Mouse (Mus musculus) C2C12 (cell line): Measurements from ENCODE around the gene Mob2. TPM values are rescaled to one million over a fixed set of nuclear protein-coding genes. Genes with fewer than 3 reads are reported as not detected.

Experiments used
- H3K27me3 ChIP-seq: one replicate; pipeline ENCODE4 v1.6.1; 2011; ENCODE audit not compliant: control insufficient read depth, insufficient read depth, insufficient read length
- H3K36me3 ChIP-seq: one replicate; pipeline ENCODE4 v1.6.1; 2011; ENCODE audit not compliant: control insufficient read depth, insufficient read depth
- H3K4me3 ChIP-seq: one replicate; pipeline ENCODE4 v1.5.1; 2011; ENCODE audit warnings: mild to moderate bottlenecking, control low read depth; ENCODE audit not compliant: poor library complexity, insufficient read depth, severe bottlenecking
- H3K79me2 ChIP-seq: one replicate; pipeline ENCODE4 v1.6.1; 2011; ENCODE audit not compliant: control insufficient read depth, insufficient read depth
- H3K79me3 ChIP-seq: one replicate; pipeline ENCODE4 v1.6.1; 2011; ENCODE audit warnings: low read depth, control low read depth
- H3ac ChIP-seq: one replicate; pipeline ENCODE3; 2011; ENCODE audit warnings: low read depth; ENCODE audit not compliant: control insufficient read depth, insufficient read length
- CEBPB ChIP-seq: IDR thresholded peaks from one replicate; pipeline ENCODE4 v1.6.1; 2011; ENCODE audit warnings: low read depth, mild to moderate bottlenecking, control low read depth, moderate library complexity
- CTCF ChIP-seq: IDR thresholded peaks from one replicate; pipeline ENCODE4 v1.5.1; 2011; ENCODE audit not compliant: control insufficient read depth, insufficient read depth, insufficient read length
- FOSL1 ChIP-seq: IDR thresholded peaks from one replicate; pipeline ENCODE4 v1.8.0; 2011; ENCODE audit warnings: mild to moderate bottlenecking, low read length; ENCODE audit not compliant: poor library complexity, insufficient read depth, severe bottlenecking
- MAX ChIP-seq: IDR thresholded peaks from one replicate; pipeline ENCODE4 v1.6.1; 2011; ENCODE audit warnings: mild to moderate bottlenecking, control low read depth
- MYOD1 ChIP-seq: IDR thresholded peaks from one replicate; pipeline ENCODE4 v1.6.1; 2011; ENCODE audit warnings: low read depth; ENCODE audit not compliant: control insufficient read depth, insufficient read length
- MYOG ChIP-seq: IDR thresholded peaks from one replicate; pipeline ENCODE4 v1.6.1; 2011; ENCODE audit not compliant: control insufficient read depth, insufficient read length; ENCODE audit errors: extremely low read depth
- USF1 ChIP-seq: IDR thresholded peaks from one replicate; pipeline ENCODE4 v1.6.1; 2011; ENCODE audit warnings: low read depth, mild to moderate bottlenecking, control low read depth, moderate library complexity
- polyA plus RNA-seq: library from polyadenylated mRNA; unstranded; fragments of >200 nt; fragmentation: generic; extraction: Trizol; gene quantifications from one replicate; pipeline ENCODE4 v1.2.1, GENCODE M21; 2012; ENCODE audit warnings: missing spikeins

Gene Mob2
- polyA plus RNA-seq, 1 experiment, result 27.5 TPM

DNA sequence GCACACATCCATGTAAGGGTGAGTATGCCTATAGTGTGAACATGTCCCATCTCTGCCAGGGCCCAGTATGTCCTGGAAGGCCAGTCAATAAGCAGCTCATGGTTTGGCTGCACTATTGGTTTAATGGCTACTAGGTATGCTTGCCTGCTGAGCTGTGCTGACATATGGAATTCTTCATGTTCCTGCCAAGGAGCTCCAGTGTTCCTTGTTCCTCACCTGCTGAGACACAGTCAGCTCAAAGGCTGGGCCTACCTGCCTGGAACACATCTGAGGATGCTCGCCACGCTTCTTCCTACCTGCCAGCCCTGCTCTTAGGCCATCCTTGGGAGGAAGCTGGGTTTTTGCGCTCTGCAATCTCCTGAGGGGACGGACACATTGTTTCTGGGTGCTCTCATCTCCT, 81.6 kb downstream of the Mob2 start:
- TF ChIP-seq CEBPB, result no peak
- no peak for TF ChIP-seq MYOG
- TF ChIP-seq FOSL1, result no peak
- no peak for TF ChIP-seq CTCF
- TF ChIP-seq USF1, result no peak
- TF ChIP-seq MAX, result no peak
- no peak for TF ChIP-seq MYOD1
- peaks cover 15% of the 10 kb centered on the region for H3K27me3 ChIP-seq
- H3ac ChIP-seq, result no peak overlapping the region
- H3K79me2 ChIP-seq, result no peaks in the 10 kb centered on the region
- no peaks in the 10 kb centered on the region for H3K36me3 ChIP-seq
- no peak overlapping the region for H3K4me3 ChIP-seq
- H3K79me3 ChIP-seq, result no peaks in the 10 kb centered on the region

DNA sequence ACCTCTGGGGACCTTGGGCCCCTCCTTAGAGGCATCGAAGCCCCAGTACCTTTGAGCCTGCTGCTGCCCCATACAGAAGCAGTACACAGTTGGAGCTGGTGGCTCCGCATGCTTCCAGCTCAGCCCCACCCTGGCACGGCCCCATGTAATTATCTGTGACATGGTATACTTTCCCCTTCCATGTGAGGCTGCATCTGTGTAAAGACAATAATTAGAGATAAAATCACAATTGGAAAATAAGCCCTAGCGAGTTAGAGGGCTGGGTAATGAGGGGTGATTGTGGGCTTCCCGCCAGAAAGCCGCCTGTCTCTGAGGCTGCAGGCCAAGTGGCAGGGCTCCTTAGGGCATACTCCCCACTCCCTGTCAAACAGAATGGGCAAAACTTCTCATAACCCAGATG, 82.9 kb downstream of the Mob2 start:
- Histone ChIP-seq H3K4me3 (no peak overlapping the region), H3K79me3 (no peaks in the 10 kb centered on the region), H3ac (no peak overlapping the region), H3K36me3 (no peaks in the 10 kb centered on the region), H3K27me3 (peaks cover 5% of the 10 kb centered on the region), H3K79me2 (no peaks in the 10 kb centered on the region)
- no peak for TF ChIP-seq CEBPB
- no peak for TF ChIP-seq MYOD1
- TF ChIP-seq CTCF, result no peak
- TF ChIP-seq USF1, result no peak

DNA sequence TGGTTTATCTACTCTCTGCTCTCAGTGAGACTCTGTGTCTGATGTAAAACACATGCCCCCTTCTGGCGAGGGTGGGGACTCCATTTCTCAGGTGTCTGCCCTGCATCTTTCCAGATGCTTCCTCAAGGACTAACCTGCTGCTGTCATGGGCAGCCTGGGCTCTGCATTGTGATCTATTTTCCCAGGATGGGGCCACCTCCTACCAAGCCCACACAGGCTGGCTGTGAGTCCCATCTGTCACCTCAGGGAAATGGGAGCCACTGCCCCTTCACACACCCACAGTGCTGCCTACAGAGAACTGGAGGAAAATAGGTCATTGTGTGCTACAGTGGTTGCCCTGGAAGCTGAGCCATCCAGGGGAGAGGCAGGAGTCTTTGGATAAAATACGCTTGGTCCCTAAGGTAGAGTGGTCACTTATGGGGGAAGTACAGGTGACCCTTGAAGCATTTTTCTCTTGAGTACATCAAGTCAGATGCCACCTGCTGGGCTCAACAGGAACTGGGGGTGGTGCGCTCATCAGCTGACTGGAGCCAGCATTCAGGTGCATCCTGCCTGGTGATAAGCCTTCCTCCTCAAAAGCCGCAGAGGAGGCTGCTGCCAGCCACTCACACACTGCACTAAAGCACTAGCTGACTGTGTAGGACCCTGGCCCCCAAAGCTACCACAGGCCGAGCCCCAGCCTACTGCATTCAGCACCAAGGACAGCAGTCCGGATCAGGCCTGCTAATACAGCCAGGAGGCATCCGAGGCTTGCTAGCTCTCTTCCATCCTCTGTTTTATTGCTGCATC, 87.8 kb downstream of the Mob2 start:
- no peaks in the 10 kb centered on the region for H3K79me2 ChIP-seq
- no peaks in the 10 kb centered on the region for H3K79me3 ChIP-seq
- H3K4me3 ChIP-seq, result no peak overlapping the region
- TF ChIP-seq FOSL1, result no peak
- TF ChIP-seq MAX, result no peak
- TF ChIP-seq USF1, result no peak
- TF ChIP-seq MYOG, result no peak
- no peak for TF ChIP-seq CTCF
- TF ChIP-seq MYOD1, result no peak
- TF ChIP-seq CEBPB, result no peak
- no peaks in the 10 kb centered on the region for H3K27me3 ChIP-seq
- no peaks in the 10 kb centered on the region for H3K36me3 ChIP-seq
- H3ac ChIP-seq, result no peak overlapping the region

DNA sequence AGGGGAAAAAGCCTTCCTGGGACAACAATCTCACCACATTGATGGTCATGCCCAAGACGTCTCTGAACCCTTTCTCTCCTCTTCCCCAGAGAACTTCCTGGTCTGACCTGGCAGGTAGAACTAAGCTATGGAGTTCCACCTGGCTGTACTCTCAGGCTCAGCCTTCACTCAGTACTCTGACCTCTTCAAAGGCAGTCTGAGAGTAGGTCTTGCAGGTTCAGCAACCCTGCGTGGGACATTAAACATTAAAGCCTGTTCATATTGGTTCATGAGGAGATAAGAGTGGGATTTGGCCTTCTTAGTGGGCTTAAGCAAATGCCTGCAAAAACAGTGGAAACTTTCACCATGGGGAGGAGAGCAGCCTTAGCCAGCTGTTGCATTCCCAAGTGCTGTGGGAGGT, 94.6 kb downstream of the Mob2 start:
- no peaks in the 10 kb centered on the region for H3K36me3 ChIP-seq
- H3K4me3 ChIP-seq, result no peak overlapping the region
- H3ac ChIP-seq, result no peak overlapping the region
- H3K27me3 ChIP-seq, result peaks cover 12% of the 10 kb centered on the region
- H3K79me2 ChIP-seq, result no peaks in the 10 kb centered on the region
- TF ChIP-seq MAX (no peak), FOSL1 (no peak), CTCF (no peak), MYOD1 (no peak), USF1 (no peak), CEBPB (no peak), MYOG (no peak)
- H3K79me3 ChIP-seq, result no peaks in the 10 kb centered on the region

DNA sequence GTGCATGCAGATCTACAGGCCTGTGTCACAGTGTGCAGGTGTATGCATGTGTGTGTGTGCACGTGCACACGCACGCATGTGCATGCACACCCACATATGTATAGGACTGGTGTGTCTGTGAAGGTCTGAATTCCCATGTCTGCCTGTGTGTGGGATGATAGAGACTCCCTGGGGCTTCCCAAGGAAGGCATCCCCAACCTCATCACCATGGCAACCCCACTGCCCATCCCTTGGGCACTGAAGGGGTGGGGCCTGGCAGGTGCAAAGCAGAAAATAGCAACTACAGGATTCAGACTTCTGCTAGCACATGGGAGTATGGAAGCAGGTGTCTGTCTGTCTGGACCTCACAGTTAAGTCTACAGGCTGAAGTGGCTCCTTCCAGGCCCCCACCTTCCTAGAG, 98.3 kb downstream of the Mob2 start:
- H3K36me3 ChIP-seq, result no peaks in the 10 kb centered on the region
- no peaks in the 10 kb centered on the region for H3K79me3 ChIP-seq
- TF ChIP-seq MYOG (no peak), MAX (no peak), USF1 (no peak), FOSL1 (no peak), CEBPB (no peak), CTCF (no peak), MYOD1 (no peak)
- no peak overlapping the region for H3ac ChIP-seq
- peaks cover 12% of the 10 kb centered on the region for H3K27me3 ChIP-seq
- H3K79me2 ChIP-seq, result no peaks in the 10 kb centered on the region
- H3K4me3 ChIP-seq, result no peak overlapping the region

DNA sequence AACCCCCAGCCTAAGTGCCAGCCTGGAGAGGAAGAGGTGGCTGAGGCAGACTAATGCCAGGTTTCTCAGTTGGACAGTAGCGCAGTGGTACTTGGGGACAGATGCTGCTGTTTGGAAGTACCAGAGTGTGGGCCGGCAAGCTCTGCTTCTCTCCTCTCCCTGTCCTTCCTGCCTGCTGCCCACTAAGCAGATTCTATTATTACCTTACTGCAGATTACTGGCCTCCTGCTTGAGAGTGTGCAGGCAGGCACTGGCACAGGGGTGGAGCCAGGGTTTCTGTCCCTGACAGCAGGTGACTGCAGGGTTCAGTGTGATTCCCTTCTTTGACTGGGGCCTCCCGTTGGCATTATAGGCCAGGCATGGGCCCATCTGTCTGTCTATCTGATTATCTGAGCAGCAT, 99.4 kb downstream of the Mob2 start:
- Histone ChIP-seq H3K27me3 (peaks cover 13% of the 10 kb centered on the region), H3K36me3 (no peaks in the 10 kb centered on the region), H3K79me2 (no peaks in the 10 kb centered on the region), H3K4me3 (no peak overlapping the region), H3K79me3 (no peaks in the 10 kb centered on the region), H3ac (no peak overlapping the region)
- no peak for TF ChIP-seq CTCF

DNA sequence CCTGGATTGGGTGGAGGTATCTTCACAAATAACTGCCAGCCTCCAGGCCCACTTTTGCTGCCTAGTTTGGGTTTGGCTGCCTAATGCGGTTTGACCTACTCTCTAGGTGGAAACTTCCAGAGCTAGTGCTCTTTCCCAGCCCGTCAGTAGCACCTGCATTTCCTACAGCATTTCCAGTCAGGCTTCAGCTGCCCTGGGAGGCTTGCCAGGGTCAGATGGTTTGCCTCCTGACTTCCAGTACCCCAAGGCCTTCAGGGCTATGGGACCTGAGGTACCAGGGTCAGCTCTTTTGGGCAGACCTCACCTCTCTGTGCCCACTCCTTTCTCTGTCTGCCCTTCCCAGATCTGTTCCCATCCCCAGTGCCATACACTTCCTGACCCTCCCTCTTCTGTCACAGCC, 99.9 kb downstream of the Mob2 start:
- Histone ChIP-seq H3K36me3 (no peaks in the 10 kb centered on the region), H3K79me2 (no peaks in the 10 kb centered on the region), H3K27me3 (peaks cover 16% of the 10 kb centered on the region), H3K4me3 (no peak overlapping the region), H3ac (no peak overlapping the region), H3K79me3 (no peaks in the 10 kb centered on the region)
- TF ChIP-seq MYOG (no peak), CTCF (no peak), CEBPB (no peak), MYOD1 (no peak), USF1 (no peak), FOSL1 (no peak), MAX (no peak)
